Mouse (Mus musculus): ENCODE results near the gene Pdpk1.
A peak's percentile ranks its signal among the peaks of the same experiment; 100 is the strongest.

The Pdpk1 gene

DNA sequence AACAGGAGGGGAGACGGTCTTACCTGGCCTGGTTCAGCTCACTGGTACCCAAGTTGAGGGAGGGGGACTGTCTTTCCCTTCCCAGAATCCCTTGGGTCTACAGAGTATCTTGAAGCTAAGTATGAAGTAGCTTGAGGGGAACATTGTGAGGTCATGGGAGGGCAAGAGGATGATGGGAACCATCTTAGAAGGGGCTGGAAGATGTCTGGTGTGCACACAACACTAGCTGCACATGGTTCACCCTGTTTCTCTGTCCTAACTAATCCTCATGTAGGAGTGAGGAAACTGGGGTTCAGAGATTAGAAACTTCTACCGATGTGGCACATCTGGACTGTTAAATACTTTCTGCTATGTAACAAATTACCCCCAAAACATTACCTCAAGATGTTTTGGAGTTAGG lies at the start of gene Pdpk1:
TSS of gene Pdpk1 (minus strand) at position 101 of the 400 bp plus-strand sequence.
- DNase-seq (ENCODE audit: inconsistent ontology term): no peak

DNA sequence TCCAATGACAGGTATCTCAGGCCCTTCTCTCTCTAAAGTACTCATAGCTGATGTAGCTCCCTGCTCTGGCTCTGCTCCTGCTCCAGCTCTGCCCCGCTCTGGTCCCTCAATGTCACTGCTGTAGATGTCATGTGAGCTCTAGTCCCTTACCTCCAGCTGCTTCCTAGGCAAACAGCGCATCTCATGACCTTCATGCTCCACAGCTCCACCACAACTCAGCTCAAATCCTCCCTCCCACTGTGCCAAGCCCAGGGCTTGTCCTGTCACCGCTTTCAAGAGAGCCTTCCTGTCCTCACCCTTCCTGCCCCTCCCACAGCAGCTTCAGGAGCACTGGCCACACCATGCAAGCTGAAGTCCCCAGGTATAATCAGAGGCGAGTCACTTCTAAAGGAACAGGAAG lies 49.0 kb upstream of the Pdpk1 start:
- DNase-seq (ENCODE audit: inconsistent ontology term): no peak

DNA sequence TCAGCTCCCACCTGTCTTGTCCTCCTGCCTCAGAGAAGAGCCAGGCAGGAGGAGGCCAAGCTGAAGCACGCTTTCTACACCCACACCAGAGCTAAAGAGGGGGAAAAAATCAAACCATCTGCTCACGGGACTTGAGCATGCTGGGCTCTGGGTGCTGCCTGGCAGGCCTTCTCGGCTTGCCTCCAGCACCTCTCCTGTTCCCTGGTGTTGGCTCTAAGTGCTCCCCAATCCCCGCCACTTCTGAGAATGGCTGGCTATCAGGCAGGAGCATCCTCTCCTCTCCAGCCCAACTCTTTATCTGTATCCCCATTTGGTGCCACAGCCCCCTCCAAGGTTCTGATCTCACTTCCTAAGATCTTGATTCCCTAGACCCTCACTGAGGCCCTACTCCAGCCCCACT lies 48.5 kb upstream of the Pdpk1 start:
- DNase-seq (ENCODE audit: inconsistent ontology term): no peak

DNA sequence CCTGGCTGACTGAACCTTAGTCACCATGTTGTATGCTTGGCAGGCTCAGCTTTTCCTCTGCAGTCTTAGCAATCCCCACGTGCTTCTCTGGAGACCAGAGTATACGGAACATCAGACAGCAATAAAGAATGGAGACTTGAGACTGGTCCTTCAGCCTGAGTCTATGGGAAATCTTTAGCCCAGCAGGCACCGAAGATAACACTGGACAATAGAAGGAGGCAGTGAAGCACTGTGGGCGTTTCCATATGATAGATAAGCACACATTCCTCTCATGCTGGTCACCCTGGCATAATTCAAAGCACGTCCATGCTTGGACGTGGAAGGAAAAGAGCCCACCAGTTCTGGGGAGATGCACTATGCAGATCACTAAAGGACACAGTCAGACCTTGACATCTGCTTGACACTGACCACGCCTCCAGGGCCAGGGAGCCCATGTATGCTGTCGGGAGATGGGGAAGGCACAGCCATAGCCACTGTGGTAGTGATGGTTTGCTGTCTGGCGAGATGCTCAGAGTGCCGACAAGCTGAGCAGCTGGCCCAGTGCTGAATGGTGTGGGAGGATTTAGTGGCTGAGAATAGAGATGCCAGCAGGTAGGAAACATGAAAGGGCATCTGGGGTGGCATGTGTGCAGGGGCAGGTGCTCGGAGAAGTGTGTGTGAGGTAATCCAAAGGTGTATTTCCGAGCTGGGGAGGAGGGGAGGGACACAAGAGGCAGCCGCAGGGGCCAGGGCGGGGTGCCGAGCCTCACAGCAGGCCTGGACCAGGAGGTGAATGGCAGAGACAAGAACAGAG lies 46.5 kb upstream of the Pdpk1 start:
- no peak for DNase-seq (ENCODE audit: inconsistent ontology term)

DNA sequence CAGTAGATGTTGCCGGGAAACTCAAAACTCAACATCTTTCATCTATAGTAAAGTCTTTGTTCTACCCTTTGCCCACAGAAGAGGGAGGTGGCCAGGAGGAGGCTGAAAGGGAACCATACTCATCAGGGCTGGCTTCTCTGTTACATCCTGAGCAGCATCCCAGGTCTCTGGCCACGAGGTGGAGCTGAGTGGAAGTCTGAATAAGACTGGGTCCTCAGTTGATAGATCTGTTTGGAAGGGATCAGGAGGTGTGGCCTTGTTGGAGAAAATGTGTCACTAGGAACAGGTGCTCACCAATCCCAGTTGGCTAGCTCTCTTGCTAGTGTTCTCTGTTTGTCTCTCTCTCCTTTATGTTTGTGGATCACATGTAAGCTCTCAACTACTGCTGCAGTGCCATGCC lies 44.6 kb upstream of the Pdpk1 start:
- DNase-seq (ENCODE audit: inconsistent ontology term): no peak

DNA sequence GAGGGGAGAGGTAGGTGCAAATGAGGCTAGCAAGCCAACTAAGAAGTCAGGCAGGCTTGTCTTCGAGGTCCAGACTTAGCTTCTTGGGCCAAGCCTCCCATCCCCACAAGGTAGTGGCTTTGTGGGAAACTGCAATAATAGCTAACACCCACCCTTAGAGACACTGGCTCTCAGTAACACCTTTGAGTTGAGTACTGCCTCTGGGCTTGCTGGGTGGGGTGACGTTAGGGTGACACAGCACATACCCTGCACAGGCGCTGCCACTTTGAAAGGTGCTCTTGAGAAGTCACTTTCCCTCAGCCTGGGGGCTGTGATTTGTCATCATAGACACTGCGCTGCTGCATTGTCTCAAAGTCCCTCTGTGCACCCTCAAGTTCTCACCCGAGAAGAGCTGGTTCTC lies 43.0 kb upstream of the Pdpk1 start:
- no peak for DNase-seq (ENCODE audit: inconsistent ontology term)

DNA sequence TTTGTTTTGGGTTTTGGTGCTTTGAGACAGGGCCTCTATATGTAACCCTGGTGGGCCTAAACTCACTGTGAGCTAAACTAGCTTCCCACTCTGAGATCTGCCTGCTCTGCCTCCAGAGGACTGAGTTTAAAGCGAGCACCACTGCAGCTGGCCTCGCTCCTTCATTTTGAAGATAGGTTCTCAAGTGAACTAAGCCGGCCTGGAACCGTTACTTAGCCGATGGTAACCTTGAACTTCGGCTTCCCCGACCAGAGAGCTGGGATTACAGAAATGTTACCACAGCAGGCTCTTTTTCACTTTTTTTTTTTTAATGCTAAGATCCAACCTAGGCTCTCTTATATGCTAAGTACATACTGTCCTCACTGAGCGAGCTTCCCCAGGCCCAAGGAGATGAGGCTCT lies 42.5 kb upstream of the Pdpk1 start:
- no peak for DNase-seq (ENCODE audit: inconsistent ontology term)

DNA sequence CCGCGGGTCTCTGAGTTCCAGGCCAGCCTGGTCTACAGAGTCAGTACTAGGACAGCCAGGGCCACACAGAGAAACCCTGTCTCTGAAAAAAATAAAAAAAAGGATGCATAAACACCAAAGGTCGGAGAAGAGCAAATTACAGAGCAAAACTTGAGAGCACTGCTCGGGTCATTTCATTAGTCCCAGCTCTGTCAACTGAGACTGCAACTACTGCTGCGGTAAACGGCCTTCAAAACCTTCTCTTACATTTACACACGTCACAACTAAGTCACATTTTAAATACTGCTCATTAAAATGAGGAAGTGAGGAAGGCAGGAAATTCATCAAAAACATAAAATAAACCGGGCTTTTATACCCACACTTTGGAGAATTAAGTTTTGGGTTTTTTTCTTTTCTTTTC lies 42.1 kb upstream of the Pdpk1 start:
- DNase-seq (ENCODE audit: inconsistent ontology term): no peak

DNA sequence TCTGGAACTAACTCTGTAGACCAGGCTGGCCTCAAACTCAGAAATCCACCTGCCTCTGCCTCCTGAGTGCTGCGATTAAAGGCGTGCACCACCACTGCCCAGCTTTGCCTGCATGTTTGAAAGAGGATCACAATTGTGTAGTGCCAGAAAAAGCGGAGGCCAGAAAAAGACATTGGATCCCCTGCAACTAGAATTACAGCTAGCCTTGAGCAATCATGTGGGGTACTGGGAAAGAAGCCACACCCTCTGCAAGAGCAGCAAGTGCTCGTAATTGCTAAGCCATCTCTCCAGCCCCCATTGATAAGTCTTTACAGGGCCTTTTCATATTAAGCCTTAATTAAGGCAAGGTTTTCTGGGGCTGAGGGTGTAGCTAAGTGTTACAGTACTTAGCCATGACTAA lies 40.8 kb upstream of the Pdpk1 start:
- DNase-seq (ENCODE audit: inconsistent ontology term): no peak

DNA sequence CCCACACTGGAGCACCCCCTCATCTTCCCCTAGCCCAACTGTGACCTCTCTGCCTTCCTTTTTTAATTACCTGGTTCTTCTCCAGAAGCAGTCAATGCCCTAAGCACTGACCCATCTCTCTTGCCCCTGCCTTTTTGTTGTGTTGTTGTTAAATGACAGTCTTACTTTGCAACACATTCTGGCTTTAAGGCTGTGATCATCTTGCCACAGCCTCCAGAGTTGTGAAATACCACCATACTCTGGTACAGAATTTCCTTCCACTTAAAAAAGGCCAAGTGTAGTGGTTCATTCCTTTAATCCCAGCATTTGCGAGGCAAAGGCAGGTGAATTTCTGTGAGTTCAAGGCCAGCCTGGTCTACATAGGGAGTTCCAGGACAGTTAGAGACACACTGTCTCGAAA lies 40.2 kb upstream of the Pdpk1 start:
- no peak for DNase-seq (ENCODE audit: inconsistent ontology term)

DNA sequence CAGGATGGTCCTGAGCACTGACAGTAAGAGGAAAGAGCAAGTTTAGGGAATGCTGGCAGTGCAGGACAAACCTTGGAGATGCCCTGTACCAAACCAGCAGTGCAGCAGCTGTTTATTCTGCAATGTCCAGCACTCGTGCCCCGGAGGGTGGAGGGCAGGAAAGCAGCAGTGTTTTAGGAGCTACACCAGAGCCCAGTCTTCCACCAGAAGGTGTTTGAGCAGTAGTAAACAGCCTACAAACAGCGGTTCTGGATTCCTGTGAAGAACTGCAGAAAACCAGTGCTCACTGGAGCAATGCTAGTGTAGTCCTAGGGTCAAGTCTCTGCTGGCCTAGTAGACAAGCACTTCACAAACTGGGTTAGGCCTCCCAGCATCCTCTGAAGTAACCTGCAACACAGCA lies 23.5 kb upstream of the Pdpk1 start:
- no peak for DNase-seq (ENCODE audit: inconsistent ontology term)

DNA sequence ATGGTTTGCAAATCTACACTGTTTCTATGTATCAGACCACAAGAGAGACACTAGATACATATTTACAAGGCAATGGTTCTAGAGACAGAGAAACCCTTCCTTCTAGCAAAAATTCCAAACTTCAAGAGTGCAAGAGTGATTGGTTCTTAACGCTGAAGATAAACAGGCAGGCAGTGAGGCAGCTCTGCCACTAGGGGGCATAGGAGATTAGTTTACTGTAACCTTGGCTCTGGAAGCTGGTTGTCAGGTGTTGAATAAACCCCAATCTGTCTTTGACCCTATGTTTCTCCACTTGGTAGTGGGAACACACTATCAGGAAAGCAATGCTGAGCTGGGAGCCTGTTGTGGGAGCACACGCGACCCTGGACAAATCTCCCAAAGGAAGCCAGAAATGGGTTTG lies 22.7 kb upstream of the Pdpk1 start:
- DNase-seq (ENCODE audit: inconsistent ontology term): peak; percentile 46

DNA sequence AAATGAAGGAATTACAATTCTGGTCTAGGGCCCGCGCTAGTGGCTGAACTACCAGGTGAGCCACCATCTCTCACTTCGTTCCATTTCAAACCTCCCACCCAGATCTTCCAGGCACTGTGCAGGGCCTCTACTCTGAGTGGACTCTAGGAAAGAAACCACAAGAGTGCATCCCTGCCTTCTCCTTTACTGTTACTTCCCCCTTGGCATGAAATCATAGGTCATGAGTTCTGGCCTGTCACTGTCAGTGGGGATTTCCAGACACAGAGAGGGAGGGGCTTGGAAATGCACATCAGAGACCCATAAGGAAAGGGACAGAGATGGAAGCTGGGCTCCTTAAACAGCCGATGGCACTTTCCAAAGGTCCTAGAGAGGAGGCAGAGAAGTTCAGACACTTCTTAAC lies 21.0 kb upstream of the Pdpk1 start:
- DNase-seq (ENCODE audit: inconsistent ontology term): peak; percentile 16

DNA sequence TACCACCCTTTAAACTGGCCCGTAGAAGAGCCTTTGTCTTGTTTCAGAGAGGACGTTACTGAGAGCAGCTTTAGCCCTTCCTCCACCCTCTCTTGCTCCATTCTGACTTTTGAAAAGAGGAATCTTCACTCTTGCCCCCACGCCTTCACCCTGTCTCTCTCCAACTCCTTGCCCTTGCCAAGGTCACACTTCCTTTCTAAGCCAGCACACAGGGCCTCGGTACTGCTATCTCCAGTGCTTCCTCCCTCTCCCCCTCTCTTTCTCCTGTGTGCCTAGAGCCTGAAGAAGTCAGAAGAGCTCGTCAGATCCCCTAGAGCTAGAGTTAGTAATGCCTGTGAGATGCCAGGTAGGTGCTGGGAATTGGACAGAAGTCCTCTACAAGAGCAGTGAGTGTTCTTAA lies 20.0 kb upstream of the Pdpk1 start:
- DNase-seq (ENCODE audit: inconsistent ontology term): no peak

DNA sequence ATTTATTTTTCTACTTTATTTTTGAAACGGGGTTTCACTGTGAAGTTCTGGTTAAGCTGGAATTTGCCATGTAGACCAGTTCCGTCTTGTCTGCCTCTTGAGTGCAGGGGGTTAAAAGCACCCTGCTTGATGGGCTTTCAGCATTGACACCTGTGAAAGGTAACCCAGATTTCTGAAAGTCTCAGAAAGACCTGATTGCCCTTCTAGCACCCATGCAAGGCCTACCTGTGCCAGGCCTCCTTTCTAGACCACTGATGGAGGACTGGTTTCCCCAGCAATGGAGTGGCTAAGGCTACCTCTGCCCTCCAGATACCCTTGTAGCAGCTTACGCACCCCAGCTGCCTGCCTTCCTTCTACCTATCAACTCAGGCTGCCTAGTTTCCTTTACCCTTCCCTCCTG lies 19.4 kb upstream of the Pdpk1 start:
- DNase-seq (ENCODE audit: inconsistent ontology term): no peak

DNA sequence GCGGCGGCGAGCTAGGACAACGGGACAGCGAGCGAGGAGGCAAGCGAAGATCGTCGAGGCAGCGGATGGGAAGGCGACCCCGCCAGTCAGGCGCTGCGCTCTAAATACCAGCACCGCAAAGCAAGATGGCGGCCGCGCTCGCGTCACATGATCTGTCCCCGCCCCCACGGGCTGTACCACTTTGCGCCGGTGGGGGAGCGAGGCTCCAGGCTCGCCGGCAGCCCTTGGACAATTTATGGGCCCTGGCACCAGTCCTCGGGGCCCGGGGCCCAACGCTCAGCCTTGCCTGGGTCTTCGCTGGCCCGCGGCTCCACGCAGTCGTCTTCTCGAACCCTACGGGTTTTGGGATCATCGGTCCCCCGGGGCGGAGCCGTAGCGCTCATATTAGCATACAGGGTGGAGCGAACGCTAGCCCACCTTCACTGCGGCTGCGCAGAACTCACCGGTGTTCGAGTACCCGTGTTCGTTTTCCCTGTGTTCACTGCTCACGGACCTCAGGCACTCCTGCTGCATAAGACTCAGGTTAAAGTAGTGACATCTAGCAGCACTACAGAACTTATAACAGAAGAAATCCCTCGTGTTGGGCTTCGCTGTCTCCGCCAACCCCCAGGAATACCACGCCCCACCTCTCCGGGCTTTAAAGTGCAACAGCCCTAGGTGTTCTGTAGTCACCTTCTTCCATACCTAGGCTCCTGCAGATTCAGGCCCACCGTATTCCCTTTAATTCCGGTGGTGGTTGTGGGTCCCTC lies 18.8 kb upstream of the Pdpk1 start, which contains the start of gene Atp6v0c:
TSS of gene Atp6v0c (minus strand) at position 386 of the 749 bp plus-strand sequence.
- DNase-seq (ENCODE audit: inconsistent ontology term): peak; percentile 97

DNA sequence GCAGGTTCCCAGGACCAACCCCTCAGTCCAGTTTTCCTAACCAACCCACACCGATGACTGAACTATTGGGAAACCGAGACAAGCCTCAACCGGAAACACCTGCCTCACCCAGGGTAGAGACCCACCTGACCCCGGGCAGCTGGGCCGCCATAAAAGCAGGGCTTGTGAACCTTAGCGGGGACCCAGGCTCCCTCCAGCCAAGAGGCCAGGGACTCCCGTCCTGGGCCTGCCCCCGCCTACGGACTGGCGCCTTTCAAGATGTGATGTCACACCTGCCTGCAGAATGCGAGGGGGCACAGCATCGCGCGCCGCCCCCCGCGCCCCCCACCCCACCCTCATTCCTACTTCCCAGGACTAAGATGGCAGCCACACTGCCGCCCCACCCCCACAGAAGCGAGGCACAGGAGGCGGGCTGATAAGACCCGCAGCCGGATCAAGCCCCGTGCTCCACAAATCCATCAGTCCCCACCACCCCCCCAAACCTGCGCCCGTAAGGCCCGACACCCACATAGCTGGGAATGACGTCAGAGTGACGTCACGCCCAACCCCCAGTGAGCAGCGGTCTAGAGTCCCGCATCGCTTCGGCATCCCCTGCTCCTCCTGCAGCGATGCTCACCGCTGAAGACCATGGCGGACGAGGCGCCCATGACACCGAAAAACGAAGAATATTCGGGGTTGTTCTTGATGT lies 18.0 kb upstream of the Pdpk1 start:
- peak; percentile 73 for DNase-seq (ENCODE audit: inconsistent ontology term)

DNA sequence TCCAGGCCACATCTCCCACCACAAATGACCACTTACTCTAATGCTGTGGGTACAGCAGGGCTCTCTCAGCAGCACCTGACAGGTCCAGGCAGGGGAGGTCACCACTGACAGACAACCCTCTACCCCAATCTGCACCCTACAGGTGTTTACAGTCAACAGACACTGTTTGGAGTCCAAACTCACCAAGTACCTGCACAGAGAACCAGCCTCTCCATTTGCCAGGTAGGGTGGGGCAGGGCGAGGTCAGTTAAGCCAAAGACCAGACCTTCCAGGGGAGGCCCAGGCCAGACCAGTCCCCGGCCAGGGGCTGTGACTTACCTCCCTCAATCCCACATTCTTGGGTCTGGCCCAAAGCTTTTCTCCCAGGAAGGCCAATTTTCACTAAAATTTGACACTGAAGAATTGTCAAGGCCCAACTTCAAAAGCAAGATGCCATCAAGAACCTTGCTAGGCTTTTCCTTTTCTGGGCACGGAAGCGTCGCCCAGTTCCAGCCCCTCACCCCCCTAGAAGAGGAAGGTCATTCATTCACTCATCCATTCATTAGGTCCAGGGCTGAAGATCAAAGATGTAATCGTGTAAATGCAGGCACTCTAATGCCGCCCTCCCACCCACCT lies 17.3 kb upstream of the Pdpk1 start:
- DNase-seq (ENCODE audit: inconsistent ontology term): no peak

DNA sequence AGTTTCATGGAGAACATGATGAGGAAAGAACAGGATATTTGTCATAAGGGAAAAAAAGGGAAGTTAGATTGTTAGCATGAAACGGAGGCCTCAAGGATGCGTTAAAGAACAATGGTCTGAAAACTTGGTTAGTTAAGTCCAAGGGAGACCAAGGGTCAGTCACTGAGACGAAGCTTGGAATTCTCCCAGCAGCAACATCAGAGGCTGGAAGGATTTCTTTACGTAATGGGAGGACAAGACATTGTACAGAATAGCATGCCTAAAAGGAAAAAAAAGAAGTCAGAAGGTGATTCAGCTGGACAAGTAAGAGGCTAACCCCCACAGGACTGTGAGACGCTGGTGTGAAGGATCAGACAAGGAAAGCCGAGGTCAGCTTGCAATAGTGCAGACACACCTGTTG lies 16.4 kb upstream of the Pdpk1 start:
- DNase-seq (ENCODE audit: inconsistent ontology term): no peak

DNA sequence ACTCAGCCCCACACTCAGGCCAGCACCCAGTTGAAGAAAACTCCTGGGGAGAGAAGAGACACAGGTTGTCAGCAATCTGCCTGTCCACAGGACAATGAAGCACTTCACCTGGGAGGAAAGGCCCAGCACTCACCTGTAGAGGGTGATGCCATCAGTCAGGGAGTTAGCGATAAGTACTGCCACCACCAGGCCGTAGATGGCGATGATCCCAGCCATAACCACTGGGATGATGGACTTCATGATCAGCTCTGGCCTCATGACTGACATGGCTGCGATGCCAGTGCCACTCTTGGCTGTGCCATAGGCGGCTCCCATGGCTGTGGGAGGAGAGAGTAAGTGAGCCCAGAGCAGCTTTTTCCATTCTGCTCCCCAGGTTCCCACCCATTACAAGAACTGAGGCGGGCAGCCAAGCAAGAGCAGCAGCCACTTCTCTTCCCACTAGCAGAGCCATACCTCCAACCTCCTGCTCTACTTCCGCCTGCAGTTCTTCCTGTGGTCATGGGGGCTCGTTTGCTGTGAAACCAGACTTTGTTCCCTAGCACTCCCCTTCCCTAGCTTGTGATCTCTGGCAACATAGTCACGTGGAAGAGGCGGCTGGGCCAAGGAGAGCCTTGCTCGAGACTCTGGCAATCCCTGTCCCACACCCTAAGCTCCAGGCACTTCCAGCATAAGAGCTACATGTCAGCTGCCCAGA lies 14.0 kb upstream of the Pdpk1 start:
- DNase-seq (ENCODE audit: inconsistent ontology term): no peak

DNA sequence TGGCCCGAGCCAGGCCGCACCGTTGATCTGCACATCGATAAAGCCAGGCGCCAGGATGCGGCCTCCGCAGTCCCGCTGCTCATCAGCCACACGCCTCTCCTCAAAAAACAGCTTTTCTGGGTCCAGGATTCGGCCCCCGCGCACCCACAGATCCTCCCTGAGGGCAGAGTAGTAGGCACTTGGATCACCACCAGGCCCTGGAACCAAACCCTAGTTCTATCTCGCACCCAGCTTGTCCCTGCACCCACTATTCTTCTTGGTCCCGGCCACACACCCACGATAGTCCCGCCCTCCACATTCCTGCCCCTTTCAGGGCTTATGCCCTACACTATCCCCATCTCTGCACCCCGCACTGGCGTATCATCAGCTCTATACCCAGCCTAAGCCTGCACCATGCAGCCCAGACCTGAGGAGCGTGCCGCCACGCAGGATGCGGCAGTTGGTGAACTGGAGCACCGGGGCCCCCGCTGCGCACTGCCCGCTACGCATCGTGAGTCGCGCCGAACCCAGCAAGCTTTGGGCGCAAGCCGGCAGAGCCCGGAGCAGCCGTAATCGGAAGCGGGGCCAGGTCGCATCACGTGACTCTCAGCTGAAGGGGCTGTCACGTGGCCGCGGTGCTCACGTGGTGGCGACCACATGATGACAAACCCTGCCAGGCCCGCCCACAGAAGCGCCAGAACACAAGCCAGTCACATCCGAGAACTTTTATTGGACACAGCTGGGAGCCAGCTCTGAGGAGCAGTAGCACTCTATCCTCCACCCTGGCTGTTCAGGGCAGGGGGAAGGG lies 12.6 kb upstream of the Pdpk1 start, which contains the start of gene Amdhd2:
TSS of gene Amdhd2 (minus strand) at position 591 of the 787 bp plus-strand sequence.
- peak; percentile 96 for DNase-seq (ENCODE audit: inconsistent ontology term)

Data from Muller cell, postnatal 12 days (primary cell).